Mouse (Mus musculus) stomach, postnatal 0 days (tissue): ENCODE data around the gene Sh3bgrl. TPM values are rescaled to one million over a fixed set of nuclear protein-coding genes. Genes with fewer than 3 reads are reported as not detected.

Experiments
- ATAC-seq: fragments of 200-750 bp; cut with Nextera tagmentation; 2 replicates; pipeline ENCODE4 v1.8.0; 2017; ENCODE audit not compliant: low FRiP score, low TSS enrichment
- DNase-seq: peaks from one replicate; pipeline ENCODE4 v3.0.0-alpha.2; 2016; ENCODE audit warnings: low spot score
- H3K27ac ChIP-seq: fragments of 300-500 bp; sonication (generic); replicated peaks from 2 replicates; pipeline ENCODE4 v1.5.1; 2014; ENCODE audit warnings: mild to moderate bottlenecking, control low read depth
- H3K27me3 ChIP-seq: fragments of 300-500 bp; sonication (generic); 2 replicates; pipeline ENCODE4 v1.6.1; 2014; ENCODE audit warnings: low read length; ENCODE audit not compliant: control insufficient read depth, insufficient read depth
- H3K36me3 ChIP-seq: fragments of 300-500 bp; sonication (generic); 2 replicates; pipeline ENCODE4 v1.6.1; 2014; ENCODE audit warnings: low read length, mixed read lengths; ENCODE audit not compliant: control insufficient read depth, insufficient read depth
- H3K4me1 ChIP-seq: fragments of 300-500 bp; sonication (generic); replicated peaks from 2 replicates; pipeline ENCODE4 v1.6.1; 2014; ENCODE audit warnings: antibody characterized with exemption; ENCODE audit not compliant: control insufficient read depth, insufficient read depth
- H3K4me2 ChIP-seq: fragments of 300-500 bp; sonication (generic); replicated peaks from 2 replicates; pipeline ENCODE4 v1.6.1; 2014; ENCODE audit warnings: low read depth, mild to moderate bottlenecking, control low read depth, moderate library complexity
- H3K4me3 ChIP-seq: fragments of 300-500 bp; sonication (generic); 2 replicates; pipeline ENCODE4 v1.5.1; 2014; ENCODE audit warnings: low read depth, low read length, control low read depth
- H3K9ac ChIP-seq: fragments of 300-500 bp; sonication (generic); 2 replicates; pipeline ENCODE4 v1.6.1; 2014; ENCODE audit warnings: mild to moderate bottlenecking, low read length, control low read depth, mixed read lengths
- H3K9me3 ChIP-seq: fragments of 300-500 bp; sonication (generic); 2 replicates; pipeline ENCODE4 v1.6.1; 2016; ENCODE audit warnings: low read length; ENCODE audit not compliant: control insufficient read depth
- CTCF ChIP-seq: IDR thresholded peaks from 2 replicates; pipeline ENCODE4 v1.5.1; 2016; ENCODE audit warnings: antibody characterized with exemption, low read depth, mild to moderate bottlenecking, moderate library complexity
- EP300 ChIP-seq: optimal IDR thresholded peaks from 2 replicates; pipeline ENCODE3; 2016; ENCODE audit warnings: antibody characterized with exemption
- WGBS: fragments of 180-500 bp; shearing (Covaris S2); extraction: QIAGEN DNeasy Blood & Tissue Kit; methylation state at CpG from one replicate; pipeline ENCODE4 v1.1.7; 2014; 5-methylcytosine and 5-hydroxymethylcytosine counted together
- polyA plus RNA-seq: library from polyadenylated mRNA; unstranded; fragments of >200 nt; fragmentation: Nextera tagmentation; extraction: Ambion mirVana; gene quantifications from 2 replicates; pipeline ENCODE4 v1.2.1, GENCODE M21; 2015

Sh3bgrl gene
- polyA plus RNA-seq, 1 experiment from 2014 or later: 66.8 TPM

GRCm38 (mm10) chrX:109228720-109229119 is 133.6 kb downstream of the Sh3bgrl start:
- Histone ChIP-seq H3K9me3 (no peaks in the 10 kb centered on the region), H3K4me2 (no peak overlapping the region), H3K36me3 (no peaks in the 10 kb centered on the region), H3K27ac (no peak overlapping the region), H3K4me3 (no peak overlapping the region), H3K4me1 (no peaks in the 10 kb centered on the region), H3K9ac (no peak overlapping the region), H3K27me3 (no peaks in the 10 kb centered on the region)
- ATAC-seq (no peak), DNase-seq (no peak)
- 97% methylated on average over 1 of the region's 1 CpGs for WGBS
- no peak for TF ChIP-seq EP300
- no peak for TF ChIP-seq CTCF

DNA sequence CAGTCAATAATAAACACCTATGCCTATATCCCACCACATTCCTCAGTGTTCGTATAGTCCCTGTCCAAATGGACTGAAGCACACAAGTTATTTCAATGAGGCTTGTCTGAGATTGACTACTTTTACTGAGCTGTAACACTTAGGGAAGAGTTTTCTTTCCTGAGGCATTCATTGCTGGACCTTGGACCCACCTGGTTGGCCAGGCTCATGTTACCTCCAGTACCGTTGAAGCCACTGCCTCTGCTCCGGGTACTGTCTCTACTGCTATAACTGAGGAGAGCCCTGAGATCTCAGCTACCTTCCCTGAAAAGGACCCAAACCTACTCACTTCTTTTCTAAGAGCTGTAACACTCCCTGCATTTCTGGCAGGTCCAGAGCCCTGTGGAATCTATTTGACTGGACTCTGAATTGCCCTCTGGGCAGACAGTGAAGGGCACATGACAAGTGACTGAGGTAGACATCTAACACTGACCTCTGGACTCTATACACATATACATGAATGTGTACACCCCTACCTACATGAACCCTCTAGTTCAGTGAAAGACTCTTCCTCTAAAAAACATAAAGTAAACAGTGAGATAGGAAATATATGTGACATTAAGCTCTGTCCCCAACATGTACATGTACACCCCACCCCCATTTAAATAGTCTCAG is 140.3 kb downstream of the Sh3bgrl start:
- DNase-seq (no peak), ATAC-seq (no peak)
- H3K27ac ChIP-seq: no peak overlapping the region
- H3K4me1 ChIP-seq: no peaks in the 10 kb centered on the region
- TF ChIP-seq EP300: no peak
- TF ChIP-seq CTCF: no peak
- 82% methylated on average over 3 of the region's 3 CpGs for WGBS
- H3K4me2 ChIP-seq: no peak overlapping the region
- H3K9me3 ChIP-seq: no peaks in the 10 kb centered on the region
- no peak overlapping the region for H3K4me3 ChIP-seq
- H3K36me3 ChIP-seq: no peaks in the 10 kb centered on the region
- no peak overlapping the region for H3K9ac ChIP-seq
- no peaks in the 10 kb centered on the region for H3K27me3 ChIP-seq

DNA sequence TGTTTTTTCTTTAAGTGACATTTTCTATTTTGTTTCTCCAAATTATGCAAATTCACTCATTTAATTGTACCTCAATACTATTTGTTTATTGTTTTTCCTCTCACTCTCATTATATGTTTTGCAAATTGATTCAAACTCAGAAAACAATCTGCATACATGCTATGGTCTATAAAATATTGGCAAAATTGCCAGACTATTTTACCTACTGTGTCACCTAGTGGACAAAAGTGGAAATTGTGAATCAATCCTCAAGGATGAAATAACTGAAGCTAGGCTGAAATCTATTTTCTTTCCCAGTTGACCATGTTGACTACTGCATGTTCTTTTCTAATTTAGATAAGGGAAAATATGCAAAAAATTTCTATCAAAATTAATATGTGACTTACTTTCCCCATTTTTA is 143.0 kb downstream of the Sh3bgrl start:
- Histone ChIP-seq H3K36me3 (no peaks in the 10 kb centered on the region), H3K4me2 (no peak overlapping the region), H3K9me3 (no peaks in the 10 kb centered on the region), H3K27ac (no peak overlapping the region), H3K9ac (no peak overlapping the region), H3K4me1 (no peaks in the 10 kb centered on the region), H3K4me3 (no peak overlapping the region), H3K27me3 (no peaks in the 10 kb centered on the region)
- peak; percentile 72 for TF ChIP-seq CTCF
- no peak for TF ChIP-seq EP300
- DNase-seq: no peak
- no peak for ATAC-seq

Other genes with a start within 250 kb of the Sh3bgrl start
- gene Hmgn5, start 82.0 kb upstream of the Sh3bgrl start, polyA plus RNA-seq: 12.6 and 15.7 TPM in 2 replicates
- gene Gm6377, start 101.4 kb downstream of the Sh3bgrl start, polyA plus RNA-seq: 0.08 TPM in 1 of 2 replicates, not detected in the other